Mouse (Mus musculus) kidney, adult 2 months (tissue): Measurements from ENCODE around the gene Ryr1. TPM values are rescaled to one million over a fixed set of nuclear protein-coding genes. Genes with fewer than 3 reads are reported as not detected.
A peak's percentile ranks its signal among the peaks of the same experiment; 100 is the strongest.
"Not testable (repeated sequence)": the region's sequence is repeated elsewhere in the genome, so short reads cannot be mapped to it uniquely, and the experiment has no call there.

Experiments used
- DNase-seq: peaks from one replicate; pipeline ENCODE4 v3.0.0; 2021
- H3K27ac ChIP-seq: fragments of 200-500 bp; 2 replicates; pipeline ENCODE4 v1.5.1; 2012; ENCODE audit warnings: low read depth, low read length, control low read depth, inconsistent platforms; ENCODE audit not compliant: insufficient read depth
- H3K27me3 ChIP-seq: fragments of 200-500 bp; replicated peaks from 2 replicates; pipeline ENCODE4 v1.6.1; 2012; ENCODE audit warnings: mild to moderate bottlenecking, moderate library complexity, low read length, inconsistent platforms; ENCODE audit not compliant: control insufficient read depth, insufficient read depth
- H3K36me3 ChIP-seq: fragments of 200-500 bp; 2 replicates; pipeline ENCODE4 v1.6.1; 2012; ENCODE audit warnings: mild to moderate bottlenecking, moderate library complexity, low read length, inconsistent platforms; ENCODE audit not compliant: control insufficient read depth, insufficient read depth
- H3K4me1 ChIP-seq: fragments of 200-500 bp; 2 replicates; pipeline ENCODE4 v1.6.1; 2011; ENCODE audit warnings: low read length; ENCODE audit not compliant: control insufficient read depth, insufficient read depth
- H3K4me3 ChIP-seq: fragments of 200-500 bp; 2 replicates; pipeline ENCODE4 v1.5.1; 2011; ENCODE audit warnings: mild to moderate bottlenecking, low read depth, low read length, control low read depth; ENCODE audit not compliant: insufficient read depth
- CTCF ChIP-seq: fragments of 200-500 bp; conservative IDR thresholded peaks from 2 replicates; pipeline ENCODE4 v1.5.1; 2011; ENCODE audit warnings: low read depth, mild to moderate bottlenecking, control low read depth, low read length, moderate library complexity, mixed read lengths; ENCODE audit not compliant: insufficient read depth, insufficient read length
- POLR2A ChIP-seq: fragments of 200-500 bp; IDR thresholded peaks from one replicate; pipeline ENCODE4 v1.6.1; 2011; ENCODE audit warnings: low read depth, low read length, control low read depth
- WGBS: fragments of 180-500 bp; shearing (Covaris S2); methylation state at CpG from one replicate; pipeline ENCODE4 v1.1.7; 2018; 5-methylcytosine and 5-hydroxymethylcytosine counted together
- polyA plus RNA-seq: library from polyadenylated mRNA; depleted of rRNA; stranded (reverse); fragments of >200 nt; gene quantifications from 2 replicates; pipeline ENCODE4 v1.2.3, GENCODE M21; 2012

Ryr1 gene
- polyA plus RNA-seq, 1 experiment = 3.0 TPM

DNA sequence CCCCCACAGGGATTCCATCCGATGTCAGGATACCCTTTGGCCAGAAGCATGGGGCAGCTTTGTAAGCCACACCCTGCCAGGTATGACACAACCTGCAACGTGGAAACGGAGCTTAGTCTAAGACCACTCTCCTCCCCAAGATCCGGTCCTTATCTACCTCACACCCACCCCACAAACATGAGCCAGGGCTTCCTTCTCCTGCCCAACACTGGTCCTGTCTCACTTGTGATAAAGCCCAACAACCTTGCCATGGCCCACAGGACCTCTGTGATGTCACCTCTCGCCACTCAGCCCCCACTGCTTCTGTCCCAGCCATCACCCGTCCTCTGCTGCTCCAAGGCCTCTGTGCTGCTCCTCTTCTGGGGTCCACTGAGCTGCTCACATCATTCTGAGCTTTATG is 49.8 kb downstream of the Ryr1 start:
- no peak for DNase-seq
- H3K36me3 ChIP-seq = no peaks in the 10 kb centered on the region
- TF ChIP-seq CTCF (no peak), POLR2A (no peak)
- no peaks in the 10 kb centered on the region for H3K27me3 ChIP-seq
- 80% methylated on average over 6 of the region's 6 CpGs for WGBS
- H3K4me1 ChIP-seq = no peaks in the 10 kb centered on the region
- H3K27ac ChIP-seq = no peak overlapping the region
- no peak overlapping the region for H3K4me3 ChIP-seq

DNA sequence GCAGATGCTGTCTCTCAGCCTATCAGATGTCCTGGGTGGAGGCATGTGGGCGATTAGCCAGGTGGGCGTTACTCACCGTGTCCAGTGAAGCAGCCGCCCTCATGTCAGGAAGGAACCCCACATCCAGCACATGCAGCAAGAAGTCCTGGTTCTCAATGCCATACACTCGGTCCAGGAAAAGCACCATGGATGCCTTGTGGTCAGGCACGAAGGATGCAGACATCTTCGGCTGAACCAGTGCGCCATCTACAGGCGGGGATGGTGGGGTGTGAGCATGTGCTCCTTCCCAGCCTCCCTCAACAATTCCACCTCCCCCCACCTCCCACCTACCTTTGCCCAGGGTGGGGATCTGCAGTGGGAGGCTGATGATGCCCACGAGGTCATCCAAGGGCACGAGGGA is 52.3 kb downstream of the Ryr1 start:
- TF ChIP-seq CTCF (peak; percentile 57), POLR2A (no peak)
- no peaks in the 10 kb centered on the region for H3K36me3 ChIP-seq
- WGBS = 39% methylated on average over 11 of the region's 11 CpGs
- H3K27ac ChIP-seq = no peak overlapping the region
- peak; percentile 6 for DNase-seq
- no peaks in the 10 kb centered on the region for H3K27me3 ChIP-seq
- H3K4me3 ChIP-seq = no peak overlapping the region
- H3K4me1 ChIP-seq = no peaks in the 10 kb centered on the region

DNA sequence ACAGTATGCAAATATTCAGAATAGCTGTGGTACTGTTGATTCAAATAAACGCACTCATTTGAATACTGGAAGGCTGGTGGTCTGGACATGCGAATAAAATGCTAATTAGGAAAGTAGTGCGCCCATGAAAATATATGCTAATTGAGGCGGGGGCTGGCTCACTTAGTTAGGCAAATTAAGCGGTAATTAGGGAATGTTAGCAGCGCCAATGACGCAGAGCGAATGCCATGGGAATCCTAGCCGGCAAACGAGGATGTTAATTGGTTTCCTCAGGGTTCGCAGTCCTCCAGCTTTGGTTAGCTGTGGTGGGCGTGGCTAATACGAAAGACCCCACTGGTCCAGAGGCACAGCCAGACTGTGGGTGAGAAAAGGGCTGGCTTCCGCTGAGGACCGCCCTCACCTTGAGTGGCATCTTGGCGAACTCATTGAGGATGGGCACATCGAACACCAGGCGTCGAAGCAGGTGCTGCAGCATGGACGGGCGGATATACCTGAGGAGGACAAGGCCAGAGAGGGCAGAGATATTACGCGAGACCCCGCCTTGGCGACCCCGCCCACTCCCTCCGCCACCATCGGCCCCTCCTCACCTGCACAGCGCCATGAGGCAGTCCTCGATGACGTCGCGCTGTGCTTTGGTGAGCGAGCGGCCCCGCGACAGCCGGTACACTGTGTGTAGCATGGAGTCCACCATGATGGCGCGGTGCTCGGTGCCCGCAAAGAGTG is 53.6 kb downstream of the Ryr1 start:
- DNase-seq = no peak
- H3K4me1 ChIP-seq = no peaks in the 10 kb centered on the region
- no peaks in the 10 kb centered on the region for H3K36me3 ChIP-seq
- H3K27me3 ChIP-seq = no peaks in the 10 kb centered on the region
- H3K27ac ChIP-seq = no peak overlapping the region
- H3K4me3 ChIP-seq = no peak overlapping the region
- TF ChIP-seq CTCF = no peak
- no peak for TF ChIP-seq POLR2A
- 8% methylated on average over 42 of the region's 42 CpGs for WGBS

DNA sequence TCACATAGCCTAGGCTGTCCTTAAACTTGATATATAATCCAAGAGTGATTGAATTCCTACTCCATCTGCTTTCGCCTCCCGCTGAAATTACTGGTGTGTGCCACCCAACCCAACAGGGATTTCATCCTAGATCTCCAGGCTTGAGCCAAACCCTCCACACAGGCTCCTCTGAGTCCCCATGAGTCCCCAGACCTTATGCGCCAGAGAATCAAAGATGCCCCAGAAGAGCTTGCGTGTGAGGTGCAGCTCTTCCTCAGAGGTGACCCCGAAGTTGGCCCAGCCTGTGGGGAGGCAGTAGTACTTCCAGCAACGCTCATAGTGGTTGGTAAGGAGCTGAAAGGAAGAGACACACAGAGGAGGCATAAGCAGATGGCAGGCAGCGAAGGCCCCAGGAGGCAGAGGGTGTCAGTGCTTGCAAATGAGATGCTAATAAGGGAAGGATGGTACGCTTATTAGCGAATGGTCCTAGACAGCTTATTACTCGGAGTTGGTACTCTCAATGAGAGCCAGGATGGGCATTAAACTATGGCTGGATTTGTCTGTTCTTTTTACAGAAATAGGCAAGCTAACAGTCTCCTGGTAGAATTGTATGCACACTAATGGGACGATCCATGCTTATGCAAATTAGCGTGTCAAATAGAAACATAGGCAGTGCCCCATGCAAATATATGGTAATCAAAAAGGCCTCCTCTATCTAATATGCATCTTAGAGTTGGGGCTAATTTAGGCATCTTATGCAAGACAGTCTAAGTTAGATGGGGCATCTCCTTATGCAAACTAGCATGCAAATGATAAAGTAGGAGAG is 54.4 kb downstream of the Ryr1 start:
- no peak for DNase-seq
- no peak overlapping the region for H3K27ac ChIP-seq
- H3K4me1 ChIP-seq = no peaks in the 10 kb centered on the region
- no peaks in the 10 kb centered on the region for H3K27me3 ChIP-seq
- TF ChIP-seq POLR2A (no peak), CTCF (no peak)
- H3K36me3 ChIP-seq = no peaks in the 10 kb centered on the region
- 59% methylated on average over 12 of the region's 12 CpGs for WGBS
- H3K4me3 ChIP-seq = no peak overlapping the region

DNA sequence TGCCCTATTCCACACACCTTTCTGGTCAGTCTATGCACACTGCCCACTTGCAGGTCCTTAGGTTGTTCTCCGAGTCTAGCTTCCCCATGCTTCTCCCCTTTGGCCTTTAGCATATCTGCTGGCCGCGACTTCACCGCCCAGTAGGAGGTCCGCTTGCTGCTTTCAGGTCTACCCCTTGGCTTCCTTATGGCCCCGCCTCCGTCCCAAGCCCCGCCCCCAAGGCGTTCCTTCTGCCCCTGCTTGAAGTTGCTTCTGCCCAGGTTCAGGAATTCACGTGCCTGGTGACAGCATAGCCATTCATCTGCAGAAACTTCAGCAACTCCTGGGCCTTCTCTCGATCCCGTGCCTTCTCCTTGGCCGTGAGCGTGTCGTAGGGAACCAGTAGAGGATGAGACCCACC is 57.2 kb downstream of the Ryr1 start:
- WGBS = 8% methylated on average over 15 of the region's 15 CpGs
- H3K27ac ChIP-seq = no peak overlapping the region
- H3K36me3 ChIP-seq = no peaks in the 10 kb centered on the region
- TF ChIP-seq POLR2A (no peak), CTCF (no peak)
- H3K4me1 ChIP-seq = no peaks in the 10 kb centered on the region
- DNase-seq = peak; percentile 57
- H3K27me3 ChIP-seq = no peaks in the 10 kb centered on the region
- H3K4me3 ChIP-seq = no peak overlapping the region

DNA sequence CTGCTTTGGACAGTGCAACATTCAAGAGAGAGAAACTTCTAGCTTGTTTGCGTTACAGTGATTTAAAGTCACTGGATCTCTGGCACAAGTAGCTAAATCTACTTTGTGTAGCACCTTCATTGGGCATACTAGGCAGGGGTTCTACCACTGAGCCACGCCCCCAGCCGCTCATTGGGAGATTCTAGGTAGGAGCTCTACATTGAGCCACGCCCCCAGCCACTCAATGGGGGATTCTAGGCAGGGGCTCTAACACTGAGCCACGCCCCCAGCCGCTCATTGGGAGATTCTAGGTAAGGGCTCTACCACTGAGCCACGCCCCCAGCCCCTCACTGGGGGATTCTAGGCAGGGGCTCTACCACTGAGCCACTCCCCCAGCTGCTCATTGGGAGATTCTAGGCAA is 61.5 kb downstream of the Ryr1 start:
- not testable (repeated sequence) for DNase-seq, H3K4me3 ChIP-seq, H3K27me3 ChIP-seq, H3K36me3 ChIP-seq, H3K27ac ChIP-seq, H3K4me1 ChIP-seq
- 77% methylated on average over 7 of the region's 7 CpGs for WGBS

DNA sequence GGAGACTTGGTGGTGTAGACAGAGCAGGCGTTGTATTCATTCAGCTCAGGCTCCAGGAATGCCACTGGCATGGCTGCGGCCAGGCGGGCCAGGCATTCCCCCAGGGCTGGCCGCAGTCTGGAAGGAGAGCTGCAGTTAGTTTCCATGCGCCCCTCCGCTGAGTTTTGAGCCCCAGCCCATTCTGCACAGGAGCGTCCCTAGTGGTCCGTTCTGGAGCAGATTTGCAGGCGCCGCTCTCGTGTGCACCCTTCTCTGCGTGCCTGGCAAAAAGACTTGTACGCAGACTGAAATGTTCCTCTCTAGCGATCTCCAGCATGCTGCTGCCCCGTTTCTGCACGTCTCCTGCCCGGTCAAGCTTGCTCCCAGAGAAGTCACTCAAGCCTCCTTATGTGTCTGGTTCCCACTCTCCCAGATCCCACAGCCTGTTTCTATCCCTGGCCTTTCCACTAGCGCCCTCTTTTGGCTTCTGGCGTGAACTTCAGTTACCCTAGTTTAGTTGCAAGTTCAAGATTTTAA is 63.4 kb downstream of the Ryr1 start:
- TF ChIP-seq POLR2A (no peak), CTCF (peak; percentile 47)
- H3K36me3 ChIP-seq = no peaks in the 10 kb centered on the region
- no peak overlapping the region for H3K27ac ChIP-seq
- H3K4me3 ChIP-seq = no peak overlapping the region
- no peaks in the 10 kb centered on the region for H3K27me3 ChIP-seq
- 9% methylated on average over 19 of the region's 19 CpGs for WGBS
- DNase-seq = peak; percentile 21
- H3K4me1 ChIP-seq = no peaks in the 10 kb centered on the region

DNA sequence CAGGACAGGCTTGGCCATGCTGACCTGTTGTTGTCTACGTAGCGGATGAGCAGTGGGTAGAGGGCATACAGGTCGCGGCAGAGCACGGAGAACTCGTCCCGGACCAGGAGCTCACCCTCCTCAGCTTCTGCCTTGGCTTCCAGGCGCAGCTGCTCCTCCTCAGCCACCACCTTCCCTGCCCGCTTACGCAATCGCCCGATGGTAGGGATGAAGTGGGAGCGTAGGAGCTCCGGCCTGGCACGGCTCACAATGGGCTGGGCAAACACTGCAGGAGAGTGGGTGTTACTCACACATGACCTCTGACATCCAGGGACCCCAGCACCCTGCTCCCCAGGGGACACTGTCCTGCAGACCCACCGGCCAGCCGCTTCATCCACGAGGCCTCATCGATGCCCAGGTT is 65.5 kb downstream of the Ryr1 start:
- no peak for DNase-seq
- 85% methylated on average over 19 of the region's 19 CpGs for WGBS
- Histone ChIP-seq H3K36me3 (no peaks in the 10 kb centered on the region), H3K27ac (no peak overlapping the region), H3K4me1 (no peaks in the 10 kb centered on the region), H3K27me3 (no peaks in the 10 kb centered on the region), H3K4me3 (no peak overlapping the region)
- TF ChIP-seq POLR2A = no peak
- no peak for TF ChIP-seq CTCF
